Mouse (Mus musculus): ENCODE data around the gene Tacc3.

DNA sequence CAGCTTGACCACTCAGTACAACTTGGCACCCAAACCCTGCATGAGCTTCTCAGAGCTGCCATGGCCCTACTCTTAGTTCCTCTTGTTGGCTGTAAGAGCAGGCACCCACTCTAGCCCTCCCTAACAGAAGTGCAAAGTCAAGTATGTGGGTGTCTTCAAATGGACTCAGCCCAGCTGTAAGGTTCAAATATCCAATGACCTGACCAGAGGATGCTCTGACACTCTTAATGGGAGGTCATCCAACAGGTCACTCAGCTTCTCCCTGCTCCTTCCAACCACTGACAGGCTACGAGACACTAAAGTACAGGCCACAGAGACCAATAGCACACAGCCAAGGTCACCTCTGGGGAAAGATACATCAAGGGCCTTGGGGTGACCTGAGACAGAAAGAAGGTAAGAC is 48.7 kb upstream of the Tacc3 start:
- TF ChIP-seq CTCF (IDR thresholded peaks at IDR 0.05; ENCODE audit: extremely low read depth, insufficient read length, insufficient replicate concordance, low read depth, low read length) (no peak), POLR2A (IDR thresholded peaks at IDR 0.05; ENCODE audit: low read depth, low read length) (no peak)
